26 mouse cellular contexts compared by ENCODE assay signal in genomic region chr17:85026436-85026835, GRCm38 (mm10). TPM values are rescaled to one million over a fixed set of nuclear protein-coding genes. Genes with fewer than 3 reads are reported as not detected.
DNase-seq lines count a peak whose midpoint lies in the region; ATAC-seq and TF ChIP-seq lines count a peak whose summit lies in the region.
"Had no signal": no experiment of that assay in that cellular context is flagged by ENCODE, and none has a peak within 500 bp of the region (broad histone marks: within the 10 kb centered on the region; RNA-seq: fewer than 3 reads in every experiment).

No protein-coding gene starts in this region.

- H3K9ac ChIP-seq in intestine, embryonic 14.5 days (ENCODE audit: low read length) = no peak overlapping the region
- H3K9ac ChIP-seq in intestine, postnatal 0 days (ENCODE audit: low read depth, low read length) = no peak overlapping the region
- H3K9ac ChIP-seq in kidney, embryonic 16.5 days (replicated peaks; ENCODE audit: low read length) = no peak overlapping the region
- no peak overlapping the region for H3K9ac ChIP-seq in midbrain, embryonic 11.5 days (ENCODE audit: low read length)
- H3K9ac ChIP-seq in midbrain, embryonic 16.5 days (ENCODE audit: low read depth, low read length) = no peak overlapping the region
- H3K9ac ChIP-seq: embryonic facial prominence, embryonic 12.5 days; embryonic facial prominence, embryonic 15.5 days; forebrain, postnatal 0 days; heart, embryonic 15.5 days; hindbrain, embryonic 13.5 days had no signal

- H3K4me3 ChIP-seq in intestine, embryonic 14.5 days (ENCODE audit: low read depth, low read length) = no peak overlapping the region
- no peak overlapping the region for H3K4me3 ChIP-seq in intestine, postnatal 0 days (ENCODE audit: low read depth, low read length)
- no peak overlapping the region for H3K4me3 ChIP-seq in kidney, embryonic 16.5 days (ENCODE audit: low read length)
- no peak overlapping the region for H3K4me3 ChIP-seq in midbrain, embryonic 11.5 days (ENCODE audit: low read depth, low read length)
- no peak overlapping the region for H3K4me3 ChIP-seq in midbrain, embryonic 16.5 days (ENCODE audit: low read depth, low read length)
- H3K4me3 ChIP-seq: embryonic facial prominence, embryonic 12.5 days; embryonic facial prominence, embryonic 15.5 days; gastrocnemius, adult 2 months; heart, embryonic 15.5 days; hindbrain, embryonic 10.5 days; hindbrain, embryonic 13.5 days had no signal

- H3K36me3 ChIP-seq in intestine, embryonic 14.5 days (ENCODE audit: control insufficient read depth, insufficient read depth, low read length) = no peaks in the 10 kb centered on the region
- H3K36me3 ChIP-seq in intestine, postnatal 0 days (ENCODE audit: control insufficient read depth, insufficient read depth) = no peaks in the 10 kb centered on the region
- no peaks in the 10 kb centered on the region for H3K36me3 ChIP-seq in kidney, embryonic 16.5 days (ENCODE audit: insufficient read depth, low read length)
- H3K36me3 ChIP-seq in midbrain, embryonic 11.5 days (ENCODE audit: control insufficient read depth, insufficient read depth, low read length) = no peaks in the 10 kb centered on the region
- H3K36me3 ChIP-seq in midbrain, embryonic 16.5 days (ENCODE audit: control insufficient read depth, insufficient read depth, low read length) = no peaks in the 10 kb centered on the region
- H3K36me3 ChIP-seq: embryonic facial prominence, embryonic 12.5 days; embryonic facial prominence, embryonic 15.5 days; heart, embryonic 15.5 days; hindbrain, embryonic 13.5 days had no signal

- DNase-seq in intestine, embryonic 14.5 days (ENCODE audit: low spot score) = peak; percentile 40
- no peak for DNase-seq in kidney, adult 9 months
- DNase-seq in midbrain, embryonic 11.5 days (ENCODE audit: low spot score, missing footprints) = peak; percentile 69
- DNase-seq: adrenal gland, adult 2 months; adrenal gland, postnatal 14 days; cerebellum, adult 11 months; cerebellum, adult 2 months; cerebellum, adult 9-11 months; cerebellum, postnatal 25 days; forebrain, postnatal 0 days; gastrocnemius, adult 2 months; gastrocnemius, postnatal 14 days; heart, adult 18-20 months; heart, postnatal 10 days; heart, postnatal 36 days had no signal

- no peaks in the 10 kb centered on the region for H3K27me3 ChIP-seq in intestine, embryonic 14.5 days (replicated peaks; ENCODE audit: control insufficient read depth, insufficient read depth, low read length)
- no peaks in the 10 kb centered on the region for H3K27me3 ChIP-seq in intestine, postnatal 0 days (replicated peaks; ENCODE audit: control insufficient read depth, insufficient read depth, low read length)
- no peaks in the 10 kb centered on the region for H3K27me3 ChIP-seq in kidney, embryonic 16.5 days (ENCODE audit: insufficient read depth, low read length)
- H3K27me3 ChIP-seq in midbrain, embryonic 11.5 days (ENCODE audit: control insufficient read depth, insufficient read depth, low read length) = no peaks in the 10 kb centered on the region
- H3K27me3 ChIP-seq in midbrain, embryonic 16.5 days (ENCODE audit: control insufficient read depth, insufficient read depth, low read depth, low read length) = no peaks in the 10 kb centered on the region
- H3K27me3 ChIP-seq: embryonic facial prominence, embryonic 12.5 days; embryonic facial prominence, embryonic 15.5 days; heart, embryonic 15.5 days; hindbrain, embryonic 13.5 days had no signal

- TF ChIP-seq CTCF in intestine, postnatal 0 days (IDR thresholded peaks at IDR 0.05; ENCODE audit: low read depth) = no peak

- ATAC-seq in intestine, embryonic 14.5 days (replicated peaks; ENCODE audit: low FRiP score, low TSS enrichment, low read depth) = no peak
- no peak for ATAC-seq in intestine, postnatal 0 days
- ATAC-seq in kidney, embryonic 16.5 days (ENCODE audit: low FRiP score, low TSS enrichment) = no peak
- ATAC-seq in midbrain, embryonic 11.5 days (ENCODE audit: low FRiP score) = no peak
- no peak for ATAC-seq in midbrain, embryonic 16.5 days
- ATAC-seq: CD4-positive, CD25-positive, alpha-beta regulatory T cell, adult 4 months; forebrain, embryonic 14.5 days; forebrain, postnatal 0 days; hindbrain, embryonic 16.5 days had no signal

- no peak overlapping the region for H3K4me2 ChIP-seq in intestine, embryonic 14.5 days (ENCODE audit: low read length)
- no peak overlapping the region for H3K4me2 ChIP-seq in intestine, postnatal 0 days (replicated peaks; ENCODE audit: low read depth)
- H3K4me2 ChIP-seq in kidney, embryonic 16.5 days (replicated peaks; ENCODE audit: low read depth, low read length) = no peak overlapping the region
- no peak overlapping the region for H3K4me2 ChIP-seq in midbrain, embryonic 11.5 days
- no peak overlapping the region for H3K4me2 ChIP-seq in midbrain, embryonic 16.5 days (ENCODE audit: low read length)
- H3K4me2 ChIP-seq: embryonic facial prominence, embryonic 12.5 days; embryonic facial prominence, embryonic 15.5 days; heart, embryonic 15.5 days; hindbrain, embryonic 13.5 days had no signal

- no peak overlapping the region for H3K27ac ChIP-seq in intestine, embryonic 14.5 days (ENCODE audit: low read depth)
- no peak overlapping the region; the same call in 1 of the 2 replicates for H3K27ac ChIP-seq in intestine, postnatal 0 days (ENCODE audit: low read depth, low read length)
- H3K27ac ChIP-seq in kidney, embryonic 16.5 days (ENCODE audit: low read length) = peak overlapping the region; percentile 34
- no peak overlapping the region for H3K27ac ChIP-seq in midbrain, embryonic 11.5 days (ENCODE audit: low read depth, low read length)
- no peak overlapping the region for H3K27ac ChIP-seq in midbrain, embryonic 16.5 days (ENCODE audit: low read length)
- H3K27ac ChIP-seq: embryonic facial prominence, embryonic 12.5 days; embryonic facial prominence, embryonic 15.5 days; gastrocnemius, adult 2 months; heart, embryonic 15.5 days; hindbrain, embryonic 10.5 days; hindbrain, embryonic 13.5 days had no signal

- WGBS in intestine, embryonic 14.5 days = 82% methylated on average over 6 of the region's 6 CpGs
- WGBS in intestine, postnatal 0 days = 48% methylated on average over 6 of the region's 6 CpGs
- WGBS in kidney, embryonic 16.5 days = 83% methylated on average over 6 of the region's 6 CpGs
- WGBS in midbrain, embryonic 11.5 days = 94% methylated on average over 6 of the region's 6 CpGs
- 94% methylated on average over 6 of the region's 6 CpGs for WGBS in midbrain, embryonic 16.5 days

- H3K9me3 ChIP-seq in intestine, embryonic 14.5 days (ENCODE audit: control insufficient read depth, low read length) = no peaks in the 10 kb centered on the region
- no peaks in the 10 kb centered on the region for H3K9me3 ChIP-seq in intestine, postnatal 0 days (ENCODE audit: control insufficient read depth)
- H3K9me3 ChIP-seq in kidney, embryonic 16.5 days (ENCODE audit: low read length) = no peaks in the 10 kb centered on the region
- no peaks in the 10 kb centered on the region for H3K9me3 ChIP-seq in midbrain, embryonic 11.5 days (ENCODE audit: control insufficient read depth, low read length)
- H3K9me3 ChIP-seq in midbrain, embryonic 16.5 days (replicated peaks; ENCODE audit: control insufficient read depth, low read length, poor library complexity, severe bottlenecking) = no peaks in the 10 kb centered on the region
- H3K9me3 ChIP-seq: embryonic facial prominence, embryonic 12.5 days; embryonic facial prominence, embryonic 15.5 days; heart, embryonic 15.5 days; hindbrain, embryonic 10.5 days; hindbrain, embryonic 13.5 days had no signal

- H3K4me1 ChIP-seq in intestine, embryonic 14.5 days (replicated peaks; ENCODE audit: control insufficient read depth, insufficient read depth, low read length) = no peaks in the 10 kb centered on the region
- H3K4me1 ChIP-seq in intestine, postnatal 0 days (replicated peaks; ENCODE audit: control insufficient read depth, insufficient read depth, low read length) = no peaks in the 10 kb centered on the region
- H3K4me1 ChIP-seq in kidney, embryonic 16.5 days (ENCODE audit: insufficient read depth, low read length) = no peaks in the 10 kb centered on the region
- no peaks in the 10 kb centered on the region for H3K4me1 ChIP-seq in midbrain, embryonic 11.5 days (ENCODE audit: control insufficient read depth, insufficient read depth, low read length)
- no peaks in the 10 kb centered on the region; the same call in 1 of the 2 replicates for H3K4me1 ChIP-seq in midbrain, embryonic 16.5 days (ENCODE audit: control insufficient read depth, insufficient read depth, low read length)
- H3K4me1 ChIP-seq: hindbrain, embryonic 10.5 days; hindbrain, embryonic 13.5 days had no signal

RNA-seq across cellular contexts. Expression of gene Slc3a1, which starts 1.7 kb away (rescaled TPM):
- 1.6 and 2.2 TPM in 2 replicates for polyA plus RNA-seq in intestine, embryonic 14.5 days (2014; fragmentation: Nextera tagmentation; extraction: Ambion mirVana)
- polyA plus RNA-seq in intestine, postnatal 0 days (2015; fragmentation: Nextera tagmentation; extraction: Ambion mirVana) = 121 and 130 TPM in 2 replicates
- polyA plus RNA-seq in kidney, embryonic 16.5 days (2015; fragmentation: Nextera tagmentation; extraction: Ambion mirVana) = 31.8 and 42.0 TPM in 2 replicates
- 0.17 and 0.34 TPM in 2 replicates for polyA plus RNA-seq in midbrain, embryonic 11.5 days (2014; fragmentation: Nextera tagmentation; extraction: Ambion mirVana)
- 0.20 and 0.27 TPM in 2 replicates for polyA plus RNA-seq in midbrain, embryonic 16.5 days (2015; fragmentation: Nextera tagmentation; extraction: Ambion mirVana)

Comparison
In these comparisons a context has a peak if more than half of its experiments do, and no peak if none do; other contexts are left out.
1. RNA of gene Slc3a1, which starts 1.7 kb away (polyA plus RNA-seq): 121 to 130 TPM in intestine, postnatal 0 days and 31.8 to 42.0 TPM in kidney, embryonic 16.5 days; 1.6 to 2.2 TPM in intestine, embryonic 14.5 days, 0.17 to 0.34 TPM in midbrain, embryonic 11.5 days and 0.20 to 0.27 TPM in midbrain, embryonic 16.5 days; every median in the first group is over 10 times any median in the second.